ENCODE assay signal across 10 mouse cellular contexts in genomic region chr2:17861765-17862495, GRCm38 (mm10).
DNase-seq lines count a peak whose midpoint lies in the region; ATAC-seq and TF ChIP-seq lines count a peak whose summit lies in the region.
"Had no signal": no experiment of that assay in that cellular context is flagged by ENCODE, and none has a peak within 500 bp of the region (broad histone marks: within the 10 kb centered on the region; RNA-seq: fewer than 3 reads in every experiment).

No protein-coding gene starts in this region.

- no peaks in the 10 kb centered on the region for H3K36me3 ChIP-seq in liver, embryonic 12.5 days
- no peaks in the 10 kb centered on the region for H3K36me3 ChIP-seq in liver, postnatal 0 days (replicated peaks; ENCODE audit: insufficient read depth, low read length)
- H3K36me3 ChIP-seq in embryonic facial prominence, embryonic 13.5 days: no peaks in the 10 kb centered on the region
- H3K36me3 ChIP-seq in limb, embryonic 10.5 days: no peaks in the 10 kb centered on the region
- H3K36me3 ChIP-seq in splenic B cell, adult 2 months (ENCODE audit: control insufficient read depth, insufficient read depth, low read length, poor library complexity, severe bottlenecking): no peaks in the 10 kb centered on the region

- peak overlapping the region; percentile 15; the same call in 1 of the 2 replicates for H3K4me2 ChIP-seq in liver, embryonic 12.5 days
- H3K4me2 ChIP-seq in liver, postnatal 0 days (ENCODE audit: low read depth, low read length): no peak overlapping the region
- peak overlapping the region; percentile 49 for H3K4me2 ChIP-seq in embryonic facial prominence, embryonic 13.5 days

- no peaks in the 10 kb centered on the region for H3K27me3 ChIP-seq in liver, embryonic 12.5 days (replicated peaks)
- no peaks in the 10 kb centered on the region for H3K27me3 ChIP-seq in liver, postnatal 0 days (ENCODE audit: insufficient read depth, low read length)
- H3K27me3 ChIP-seq in embryonic facial prominence, embryonic 13.5 days: no peaks in the 10 kb centered on the region
- H3K27me3 ChIP-seq in limb, embryonic 10.5 days (ENCODE audit: low read depth, poor library complexity, severe bottlenecking): no peaks in the 10 kb centered on the region
- H3K27me3 ChIP-seq in splenic B cell, adult 2 months (ENCODE audit: control insufficient read depth, insufficient read depth, low read length, poor library complexity, severe bottlenecking): no peaks in the 10 kb centered on the region

- H3K9ac ChIP-seq in liver, embryonic 12.5 days: no peak overlapping the region
- H3K9ac ChIP-seq in liver, postnatal 0 days (replicated peaks): no peak overlapping the region
- H3K9ac ChIP-seq in embryonic facial prominence, embryonic 13.5 days: no peak overlapping the region

- TF ChIP-seq CTCF in liver, postnatal 0 days (IDR thresholded peaks at IDR 0.05; ENCODE audit: low read depth): no peak

- DNase-seq in liver, postnatal 0 days: no peak
- peak; percentile 50 for DNase-seq in limb, embryonic 10.5 days (ENCODE audit: low spot score)
- peak; percentile 15 for DNase-seq in splenic B cell, adult 2 months (ENCODE audit: low read depth, low spot score)
- no peak for DNase-seq in cerebellum, adult 11 months
- no peak for DNase-seq in urinary bladder, adult 18-20 months (ENCODE audit: low spot score in 2 of 2)
- DNase-seq in cerebellum, adult 8-10 months: no peak

- WGBS in liver, embryonic 12.5 days (ENCODE audit: insufficient replicate concordance): 5% methylated on average over 10 of the region's 10 CpGs
- WGBS in liver, postnatal 0 days (ENCODE audit: insufficient replicate concordance): 11% methylated on average over 10 of the region's 10 CpGs
- 11% methylated on average over 10 of the region's 10 CpGs for WGBS in embryonic facial prominence, embryonic 13.5 days
- 6% methylated on average over 10 of the region's 10 CpGs for WGBS in limb, embryonic 10.5 days

- no peaks in the 10 kb centered on the region for H3K9me3 ChIP-seq in liver, embryonic 12.5 days (replicated peaks)
- no peaks in the 10 kb centered on the region for H3K9me3 ChIP-seq in liver, postnatal 0 days (ENCODE audit: low read length)
- no peaks in the 10 kb centered on the region for H3K9me3 ChIP-seq in embryonic facial prominence, embryonic 13.5 days
- no peaks in the 10 kb centered on the region for H3K9me3 ChIP-seq in limb, embryonic 10.5 days (replicated peaks)

- H3K27ac ChIP-seq in liver, embryonic 12.5 days: no peak overlapping the region
- H3K27ac ChIP-seq in liver, postnatal 0 days (ENCODE audit: low read depth): no peak overlapping the region
- H3K27ac ChIP-seq in embryonic facial prominence, embryonic 13.5 days: no peak overlapping the region
- peak overlapping the region; percentile 75 for H3K27ac ChIP-seq in limb, embryonic 10.5 days
- H3K27ac ChIP-seq: left cerebral cortex, adult 2 months had no signal

- H3K4me1 ChIP-seq in liver, embryonic 12.5 days: no peaks in the 10 kb centered on the region
- H3K4me1 ChIP-seq in liver, postnatal 0 days (ENCODE audit: insufficient read depth): no peaks in the 10 kb centered on the region
- H3K4me1 ChIP-seq in embryonic facial prominence, embryonic 13.5 days: peaks cover 21% of the 10 kb centered on the region
- H3K4me1 ChIP-seq in limb, embryonic 10.5 days: peaks cover 41% of the 10 kb centered on the region

- no peak for TF ChIP-seq EP300 in liver, postnatal 0 days (IDR thresholded peaks at IDR 0.05; ENCODE audit: low read depth)

- ATAC-seq in liver, embryonic 12.5 days: no peak
- no peak for ATAC-seq in liver, postnatal 0 days
- ATAC-seq in embryonic facial prominence, embryonic 13.5 days (ENCODE audit: insufficient number of reproducible peaks, insufficient read depth, low FRiP score, low TSS enrichment, low read depth): no peak

- H3K4me3 ChIP-seq in liver, embryonic 12.5 days: no peak overlapping the region
- H3K4me3 ChIP-seq in liver, postnatal 0 days (ENCODE audit: low read depth, low read length): no peak overlapping the region
- H3K4me3 ChIP-seq in embryonic facial prominence, embryonic 13.5 days: peak overlapping the region; percentile 12; the same call in 1 of the 2 replicates
- H3K4me3 ChIP-seq in limb, embryonic 10.5 days: peak overlapping the region; percentile 43
- H3K4me3 ChIP-seq: erythroblast, embryonic 14.5 days; left cerebral cortex, adult 2 months had no signal

Comparison
In these comparisons a context has a peak if more than half of its experiments do, and no peak if none do; other contexts are left out.
1. H3K4me3 ChIP-seq: peak in embryonic facial prominence, embryonic 13.5 days (single experiment) and limb, embryonic 10.5 days (single experiment); none in liver, embryonic 12.5 days (single experiment) and liver, postnatal 0 days (single experiment).
2. DNase-seq: peak in limb, embryonic 10.5 days (single experiment) and splenic B cell, adult 2 months (single experiment); none in liver, postnatal 0 days (single experiment), cerebellum, adult 11 months (single experiment), urinary bladder, adult 18-20 months (0 of 2) and cerebellum, adult 8-10 months (single experiment).